Mouse (Mus musculus): ENCODE measurements around the gene Pdik1l. TPM values are rescaled to one million over a fixed set of nuclear protein-coding genes. Genes with fewer than 3 reads are reported as not detected.

The Pdik1l gene
- total and polyA plus RNA-seq, 3 experiments, result 12.1 to 14.6 (median 13.7) TPM

DNA sequence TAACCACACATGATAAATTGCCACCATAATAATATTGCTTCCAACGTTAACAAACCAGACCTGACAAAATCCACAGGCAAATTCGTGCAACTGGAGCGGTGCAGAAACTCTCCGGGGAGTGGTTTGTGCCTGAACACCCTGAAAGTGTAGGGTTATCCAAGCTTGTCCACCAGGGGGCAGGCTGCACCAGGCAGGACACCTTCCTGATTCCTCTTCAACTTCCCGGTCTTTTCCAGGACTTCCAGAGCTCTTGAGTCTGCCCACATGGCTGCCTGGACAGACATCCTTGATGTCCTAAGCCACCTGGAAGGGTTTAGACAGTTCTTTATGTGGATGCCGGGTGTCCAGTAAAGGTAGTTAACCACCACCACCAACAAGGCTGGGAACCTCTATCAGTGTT, 24.5 kb downstream of the Pdik1l start:
- Histone ChIP-seq H3K27me3 (replicated peaks) (peaks cover 11% of the 10 kb centered on the region), H3K4me2 (ENCODE audit: insufficient read depth, low read depth, poor library complexity, severe bottlenecking) (no peak overlapping the region), H3K4me1 (ENCODE audit: control insufficient read depth in 1 of 2, insufficient read depth in 2 of 2) (no peaks in the 10 kb centered on the region; a peak in 1 of 4 replicates), H3K9ac (ENCODE audit: insufficient read depth, low read depth) (no peak overlapping the region), H3K4me3 (replicated peaks in 1 of 3; ENCODE audit: low read depth in 2 of 3, low read length in 2 of 3, poor library complexity in 1 of 3) (no peak overlapping the region), H3K27ac (ENCODE audit: insufficient read depth, low read depth) (no peak overlapping the region), H3K79me2 (replicated peaks; ENCODE audit: control insufficient read depth, extremely low read depth, insufficient read depth, poor library complexity, severe bottlenecking) (no peaks in the 10 kb centered on the region), H3K9me3 (replicated peaks; ENCODE audit: low read length) (peaks cover 15% of the 10 kb centered on the region), H3K36me3 (replicated peaks in 1 of 2; ENCODE audit: control insufficient read depth in 1 of 2, insufficient read depth in 1 of 2, low read length in 1 of 2) (no peaks in the 10 kb centered on the region)
- no peak for TF ChIP-seq HCFC1 (IDR thresholded peaks at IDR 0.05; ENCODE audit: low read depth, low read length)
- TF ChIP-seq CTCF (conservative IDR thresholded peaks at IDR 0.05 in 1 of 2, IDR thresholded peaks at IDR 0.05 in 1 of 2; ENCODE audit: low read depth in 2 of 2, low read length in 2 of 2), result peak; percentile 41 to 65; a peak in 3 of 4 replicates
- TF ChIP-seq ZKSCAN1 (IDR thresholded peaks at IDR 0.05; ENCODE audit: borderline replicate concordance, low read depth, low read length), result no peak
- TF ChIP-seq PAX5 (IDR thresholded peaks at IDR 0.05; ENCODE audit: low read length), result no peak
- peak; percentile 42 for TF ChIP-seq RAD21 (IDR thresholded peaks at IDR 0.05; ENCODE audit: low read depth, low read length)
- TF ChIP-seq SMC3 (IDR thresholded peaks at IDR 0.05; ENCODE audit: low read depth, low read length), result peak; percentile 65
- in situ Hi-C loops (cut with MboI; ENCODE audit: low pct_ligation_motif_present, low pct_unique_long_range_greater_than_20kb, low sequenced_read_pairs), result loop anchor here (25.0 kb wide), 1 partner anchor 224 kb away; the partner anchor contains the start of gene Paqr7
- dilution Hi-C loops (cut with MboI; ENCODE audit: extremely low pct_ligation_motif_present, extremely low pct_unique_long_range_greater_than_20kb, low sequenced_read_pairs), result no loop called here
- peak; percentile 18 for DNase-seq (ENCODE audit: extremely low read depth)

DNA sequence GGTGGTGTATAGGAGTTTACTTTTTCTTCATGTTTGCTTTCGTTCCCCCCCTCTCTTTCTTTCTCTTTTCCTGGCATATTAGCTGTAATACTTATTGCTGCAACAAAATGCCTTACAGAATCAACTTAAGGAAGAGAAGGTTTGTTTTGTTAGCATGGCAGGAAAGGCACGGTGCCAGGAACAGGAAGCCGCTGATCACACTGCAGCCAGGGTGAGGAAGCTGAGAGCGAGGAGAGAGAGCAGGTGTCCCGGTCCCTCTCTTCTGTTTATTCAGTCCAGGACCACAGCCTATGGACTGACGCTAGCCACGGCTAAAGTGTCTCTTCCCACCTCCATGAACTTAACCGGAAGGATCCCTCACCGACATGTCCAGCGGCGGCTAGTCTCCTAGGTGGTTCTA, 29.3 kb downstream of the Pdik1l start:
- Histone ChIP-seq H3K4me1 (ENCODE audit: control insufficient read depth in 1 of 2, insufficient read depth in 2 of 2) (peaks cover 0 to 3% of the 10 kb centered on the region in 2 experiments; a peak in 3 of 4 replicates), H3K27ac (ENCODE audit: insufficient read depth, low read depth) (no peak overlapping the region), H3K27me3 (replicated peaks) (peaks cover 19% of the 10 kb centered on the region), H3K9ac (ENCODE audit: insufficient read depth, low read depth) (no peak overlapping the region), H3K36me3 (replicated peaks in 1 of 2; ENCODE audit: control insufficient read depth in 1 of 2, insufficient read depth in 1 of 2, low read length in 1 of 2) (no peaks in the 10 kb centered on the region), H3K9me3 (replicated peaks; ENCODE audit: low read length) (peaks cover 7% of the 10 kb centered on the region), H3K79me2 (replicated peaks; ENCODE audit: control insufficient read depth, extremely low read depth, insufficient read depth, poor library complexity, severe bottlenecking) (no peaks in the 10 kb centered on the region), H3K4me3 (replicated peaks in 1 of 3; ENCODE audit: low read depth in 2 of 3, low read length in 2 of 3, poor library complexity in 1 of 3) (no peak overlapping the region), H3K4me2 (ENCODE audit: insufficient read depth, low read depth, poor library complexity, severe bottlenecking) (no peak overlapping the region)
- dilution Hi-C loops (cut with MboI; ENCODE audit: extremely low pct_ligation_motif_present, extremely low pct_unique_long_range_greater_than_20kb, low sequenced_read_pairs) (no loop called here), in situ Hi-C loops (cut with MboI; ENCODE audit: low pct_ligation_motif_present, low pct_unique_long_range_greater_than_20kb, low sequenced_read_pairs) (loop anchor here (25.0 kb wide), 1 partner anchor 229 kb away; the partner anchor contains the start of gene Paqr7)
- no peak for DNase-seq (ENCODE audit: extremely low read depth)
- no peak for TF ChIP-seq BHLHE40 (IDR thresholded peaks at IDR 0.05; ENCODE audit: low read depth, low read length)
- TF ChIP-seq ZNF384 (IDR thresholded peaks at IDR 0.05; ENCODE audit: low read depth, low read length), result no peak
- no peak for TF ChIP-seq RAD21 (IDR thresholded peaks at IDR 0.05; ENCODE audit: low read depth, low read length)
- no peak for TF ChIP-seq GABPA (IDR thresholded peaks at IDR 0.05; ENCODE audit: insufficient replicate concordance, low read depth, low read length)
- TF ChIP-seq MYC (IDR thresholded peaks at IDR 0.05; ENCODE audit: low read depth, low read length), result no peak
- no peak for TF ChIP-seq MAX (IDR thresholded peaks at IDR 0.05; ENCODE audit: low read length)
- TF ChIP-seq CHD1 (IDR thresholded peaks at IDR 0.05; ENCODE audit: low read depth, low read length), result no peak
- no peak for TF ChIP-seq MEF2A (IDR thresholded peaks at IDR 0.05; ENCODE audit: borderline replicate concordance, low read depth, low read length)
- TF ChIP-seq SIN3A (IDR thresholded peaks at IDR 0.05; ENCODE audit: low read length), result no peak
- no peak for TF ChIP-seq MAZ (IDR thresholded peaks at IDR 0.05; ENCODE audit: low read depth, low read length)
- no peak for TF ChIP-seq TCF12 (IDR thresholded peaks at IDR 0.05; ENCODE audit: low read depth, low read length)
- no peak for TF ChIP-seq MXI1 (IDR thresholded peaks at IDR 0.05; ENCODE audit: low read depth, low read length)
- no peak for TF ChIP-seq MAFK (IDR thresholded peaks at IDR 0.05; ENCODE audit: insufficient replicate concordance, low read length)
- no peak for TF ChIP-seq SMC3 (IDR thresholded peaks at IDR 0.05; ENCODE audit: low read depth, low read length)
- TF ChIP-seq USF2 (conservative IDR thresholded peaks at IDR 0.05; ENCODE audit: low read depth, low read length), result no peak
- no peak for TF ChIP-seq ZKSCAN1 (IDR thresholded peaks at IDR 0.05; ENCODE audit: borderline replicate concordance, low read depth, low read length)
- no peak for TF ChIP-seq CTCF (conservative IDR thresholded peaks at IDR 0.05 in 1 of 2, IDR thresholded peaks at IDR 0.05 in 1 of 2; ENCODE audit: low read depth in 2 of 2, low read length in 2 of 2)
- no peak for TF ChIP-seq USF1 (IDR thresholded peaks at IDR 0.05; ENCODE audit: low read depth, low read length)
- no peak for TF ChIP-seq ZMIZ1 (IDR thresholded peaks at IDR 0.05; ENCODE audit: low read depth, low read length)

All from CH12.LX (cell line).